Mouse (Mus musculus): ENCODE data around the gene Eif4enif1. TPM values are rescaled to one million over a fixed set of nuclear protein-coding genes. Genes with fewer than 3 reads are reported as not detected.

Gene Eif4enif1
- polyA plus RNA-seq, 1 experiment from 2014 or later = 70.2 TPM

GRCm38 (mm10) chr11:3283645-3284044, 81.5 kb downstream of the Eif4enif1 start:
- Histone ChIP-seq H3K9me3 (0 out of 2 replicates have a peak, but pooled peaks cover 7% of the 10 kb centered on the region), H3K4me2 (replicated peaks) (no peak overlapping the region), H3K27me3 (no peaks in the 10 kb centered on the region), H3K27ac (no peak overlapping the region), H3K9ac (no peak overlapping the region), H3K4me3 (no peak overlapping the region), H3K4me1 (peaks cover 4% of the 10 kb centered on the region; the same call in 1 of the 2 replicates), H3K36me3 (no peaks in the 10 kb centered on the region)
- 90% methylated on average over 6 of the region's 6 CpGs for WGBS
- ATAC-seq (ENCODE audit: insufficient number of reproducible peaks, insufficient read depth, low FRiP score, low TSS enrichment) = no peak

- Histone ChIP-seq H3K4me3 (no peak overlapping the region), H3K4me1 (peaks cover 4% of the 10 kb centered on the region; the same call in 1 of the 2 replicates), H3K9ac (no peak overlapping the region), H3K27ac (no peak overlapping the region), H3K27me3 (no peaks in the 10 kb centered on the region), H3K9me3 (0 out of 2 replicates have a peak, but pooled peaks cover 3% of the 10 kb centered on the region), H3K4me2 (replicated peaks) (no peak overlapping the region), H3K36me3 (no peaks in the 10 kb centered on the region)
- 78% methylated on average over 3 of the region's 3 CpGs for WGBS
- ATAC-seq (ENCODE audit: insufficient number of reproducible peaks, insufficient read depth, low FRiP score, low TSS enrichment) = no peak
Observed at GRCm38 (mm10) chr11:3285940-3286339, 83.7 kb downstream of the Eif4enif1 start.

- WGBS = 47% methylated on average over 6 of the region's 6 CpGs
- Histone ChIP-seq H3K4me2 (replicated peaks) (no peak overlapping the region), H3K4me1 (peaks cover 4% of the 10 kb centered on the region; the same call in 1 of the 2 replicates), H3K27ac (no peak overlapping the region), H3K4me3 (no peak overlapping the region), H3K9me3 (0 out of 2 replicates have a peak, but pooled peaks cover 3% of the 10 kb centered on the region), H3K27me3 (no peaks in the 10 kb centered on the region), H3K36me3 (no peaks in the 10 kb centered on the region; the same call in 1 of the 2 replicates), H3K9ac (no peak overlapping the region)
- ATAC-seq (ENCODE audit: insufficient number of reproducible peaks, insufficient read depth, low FRiP score, low TSS enrichment) = no peak
Observed at GRCm38 (mm10) chr11:3287131-3287530, 84.9 kb downstream of the Eif4enif1 start.

- no peaks in the 10 kb centered on the region for H3K27me3 ChIP-seq
- 61% methylated on average over 5 of the region's 5 CpGs for WGBS
- no peak for ATAC-seq (ENCODE audit: insufficient number of reproducible peaks, insufficient read depth, low FRiP score, low TSS enrichment)
- peak overlapping the region; percentile 96; the same call in 1 of the 2 replicates for H3K9ac ChIP-seq
- no peak overlapping the region for H3K27ac ChIP-seq
- H3K9me3 ChIP-seq = no peaks in the 10 kb centered on the region
- H3K36me3 ChIP-seq = no peaks in the 10 kb centered on the region; the same call in 1 of the 2 replicates
- peak overlapping the region; percentile 85 for H3K4me3 ChIP-seq
- H3K4me1 ChIP-seq = peaks cover 9% of the 10 kb centered on the region
- peak overlapping the region; percentile 98 for H3K4me2 ChIP-seq (replicated peaks)
Observed at GRCm38 (mm10) chr11:3287921-3288320, 85.7 kb downstream of the Eif4enif1 start.

GRCm38 (mm10) chr11:3288521-3289301, 86.5 kb downstream of the Eif4enif1 start, which contains the start of gene Patz1:
Patz1 (plus strand) TSS chr11:3288874.
- Histone ChIP-seq H3K27ac (peak within 1 kb of the TSS; percentile 100), H3K4me2 (replicated peaks) (peak within 1 kb of the TSS; percentile 98), H3K9ac (peak within 1 kb of the TSS; percentile 96), H3K4me3 (peak within 1 kb of the TSS; percentile 85), H3K4me1 (peaks cover 17% of the 10 kb centered on the region), H3K9me3 (no peaks in the 10 kb centered on the region), H3K27me3 (no peaks in the 10 kb centered on the region), H3K36me3 (peaks cover 6% of the 10 kb centered on the region)
- peak; percentile 36 for ATAC-seq (ENCODE audit: insufficient number of reproducible peaks, insufficient read depth, low FRiP score, low TSS enrichment)
- under 1% methylated on average over 41 of the region's 41 CpGs for WGBS

- H3K4me1 ChIP-seq = peaks cover 24% of the 10 kb centered on the region
- H3K27ac ChIP-seq = peak overlapping the region; percentile 100
- H3K9me3 ChIP-seq = no peaks in the 10 kb centered on the region
- ATAC-seq (ENCODE audit: insufficient number of reproducible peaks, insufficient read depth, low FRiP score, low TSS enrichment) = peak; percentile 79
- H3K4me3 ChIP-seq = peak overlapping the region; percentile 85
- WGBS = under 1% methylated on average over 31 of the region's 40 CpGs
- H3K4me2 ChIP-seq (replicated peaks) = peak overlapping the region; percentile 98
- no peaks in the 10 kb centered on the region for H3K27me3 ChIP-seq
- peaks cover 13% of the 10 kb centered on the region for H3K36me3 ChIP-seq
- peak overlapping the region; percentile 96 for H3K9ac ChIP-seq
Observed at GRCm38 (mm10) chr11:3289302-3289802, 87.2 kb downstream of the Eif4enif1 start.

- under 1% methylated on average over 90 of the region's 92 CpGs for WGBS
- Histone ChIP-seq H3K36me3 (peaks cover 18% of the 10 kb centered on the region), H3K4me3 (peak overlapping the region; percentile 85), H3K9ac (peak overlapping the region; percentile 96), H3K27me3 (no peaks in the 10 kb centered on the region), H3K4me1 (peaks cover 28% of the 10 kb centered on the region), H3K9me3 (no peaks in the 10 kb centered on the region), H3K4me2 (replicated peaks) (peak overlapping the region; percentile 98), H3K27ac (peak overlapping the region; percentile 100)
- ATAC-seq (ENCODE audit: insufficient number of reproducible peaks, insufficient read depth, low FRiP score, low TSS enrichment) = peak; percentile 25
Observed at GRCm38 (mm10) chr11:3289803-3290639, 87.8 kb downstream of the Eif4enif1 start.

- H3K27ac ChIP-seq = peak overlapping the region; percentile 100
- peak overlapping the region; percentile 96 for H3K9ac ChIP-seq
- peaks cover 31% of the 10 kb centered on the region for H3K4me1 ChIP-seq
- H3K4me3 ChIP-seq = peak overlapping the region; percentile 85
- ATAC-seq (ENCODE audit: insufficient number of reproducible peaks, insufficient read depth, low FRiP score, low TSS enrichment) = no peak
- H3K36me3 ChIP-seq = peaks cover 25% of the 10 kb centered on the region
- H3K27me3 ChIP-seq = no peaks in the 10 kb centered on the region
- H3K9me3 ChIP-seq = no peaks in the 10 kb centered on the region
- WGBS = under 1% methylated on average over 50 of the region's 50 CpGs
- H3K4me2 ChIP-seq (replicated peaks) = peak overlapping the region; percentile 98
Observed at GRCm38 (mm10) chr11:3290640-3291310, 88.6 kb downstream of the Eif4enif1 start.

GRCm38 (mm10) chr11:3291311-3292061, 89.3 kb downstream of the Eif4enif1 start:
- H3K4me3 ChIP-seq = peak overlapping the region; percentile 85
- H3K4me2 ChIP-seq (replicated peaks) = peak overlapping the region; percentile 98
- H3K27me3 ChIP-seq = no peaks in the 10 kb centered on the region
- WGBS = under 1% methylated on average over 26 of the region's 26 CpGs
- H3K4me1 ChIP-seq = peaks cover 37% of the 10 kb centered on the region
- H3K9me3 ChIP-seq = no peaks in the 10 kb centered on the region
- peaks cover 32% of the 10 kb centered on the region for H3K36me3 ChIP-seq
- peak overlapping the region; percentile 96 for H3K9ac ChIP-seq
- ATAC-seq (ENCODE audit: insufficient number of reproducible peaks, insufficient read depth, low FRiP score, low TSS enrichment) = no peak
- peak overlapping the region; percentile 100 for H3K27ac ChIP-seq

GRCm38 (mm10) chr11:3292062-3292421, 89.8 kb downstream of the Eif4enif1 start:
- H3K27me3 ChIP-seq = no peaks in the 10 kb centered on the region
- WGBS = 0% methylated on average over 8 of the region's 8 CpGs
- H3K36me3 ChIP-seq = peaks cover 38% of the 10 kb centered on the region
- 0 out of 2 replicates have a peak, but pooled peaks have one; percentile 9 for ATAC-seq (ENCODE audit: insufficient number of reproducible peaks, insufficient read depth, low FRiP score, low TSS enrichment)
- peak overlapping the region; percentile 98 for H3K4me2 ChIP-seq (replicated peaks)
- peak overlapping the region; percentile 85 for H3K4me3 ChIP-seq
- peak overlapping the region; percentile 96 for H3K9ac ChIP-seq
- H3K27ac ChIP-seq = peak overlapping the region; percentile 100
- no peaks in the 10 kb centered on the region for H3K9me3 ChIP-seq
- H3K4me1 ChIP-seq = peaks cover 42% of the 10 kb centered on the region
